Mouse (Mus musculus) embryonic facial prominence, embryonic 13.5 days (tissue): ENCODE results near the gene Tuba4a. TPM values are rescaled to one million over a fixed set of nuclear protein-coding genes. Genes with fewer than 3 reads are reported as not detected.

Experiments
- ATAC-seq: fragments of 200-750 bp; cut with Nextera tagmentation; 2 replicates; pipeline ENCODE4 v1.8.0; 2017; ENCODE audit warnings: low read depth; ENCODE audit not compliant: insufficient number of reproducible peaks, insufficient read depth, low FRiP score, low TSS enrichment
- H3K27ac ChIP-seq: fragments of 300-500 bp; sonication (generic); 2 replicates; pipeline ENCODE4 v1.5.1; 2015; ENCODE audit warnings: moderate library complexity, mild to moderate bottlenecking, inconsistent platforms
- H3K27me3 ChIP-seq: fragments of 300-500 bp; sonication (generic); 2 replicates; pipeline ENCODE4 v1.6.1; 2015; ENCODE audit warnings: mild to moderate bottlenecking, inconsistent platforms
- H3K36me3 ChIP-seq: fragments of 300-500 bp; sonication (generic); 2 replicates; pipeline ENCODE4 v1.6.1; 2015; ENCODE audit warnings: mild to moderate bottlenecking, inconsistent platforms
- H3K4me1 ChIP-seq: fragments of 300-500 bp; sonication (generic); 2 replicates; pipeline ENCODE4 v1.6.1; 2015; ENCODE audit warnings: inconsistent platforms
- H3K4me2 ChIP-seq: fragments of 300-500 bp; sonication (generic); 2 replicates; pipeline ENCODE4 v1.6.1; 2015; ENCODE audit warnings: moderate library complexity, mild to moderate bottlenecking, inconsistent platforms
- H3K4me3 ChIP-seq: fragments of 300-500 bp; sonication (generic); 2 replicates; pipeline ENCODE4 v1.5.1; 2015; ENCODE audit warnings: mild to moderate bottlenecking, inconsistent platforms
- H3K9ac ChIP-seq: fragments of 300-500 bp; sonication (generic); 2 replicates; pipeline ENCODE4 v1.6.1; 2015; ENCODE audit warnings: mild to moderate bottlenecking, inconsistent platforms
- H3K9me3 ChIP-seq: fragments of 300-500 bp; sonication (generic); 2 replicates; pipeline ENCODE4 v1.6.1; 2016; ENCODE audit warnings: inconsistent platforms
- WGBS: fragments of 180-500 bp; shearing (Covaris S2); methylation state at CpG from one replicate; pipeline ENCODE4 v1.1.7; 2015; ENCODE audit warnings: mixed read lengths; 5-methylcytosine and 5-hydroxymethylcytosine counted together
- polyA plus RNA-seq: library from polyadenylated mRNA; unstranded; fragments of >200 nt; fragmentation: Nextera tagmentation; extraction: Ambion mirVana; gene quantifications from 2 replicates; pipeline ENCODE4 v1.2.1, GENCODE M21; 2015

The Tuba4a gene
- 17.1 and 23.2 TPM in 2 replicates for polyA plus RNA-seq

DNA sequence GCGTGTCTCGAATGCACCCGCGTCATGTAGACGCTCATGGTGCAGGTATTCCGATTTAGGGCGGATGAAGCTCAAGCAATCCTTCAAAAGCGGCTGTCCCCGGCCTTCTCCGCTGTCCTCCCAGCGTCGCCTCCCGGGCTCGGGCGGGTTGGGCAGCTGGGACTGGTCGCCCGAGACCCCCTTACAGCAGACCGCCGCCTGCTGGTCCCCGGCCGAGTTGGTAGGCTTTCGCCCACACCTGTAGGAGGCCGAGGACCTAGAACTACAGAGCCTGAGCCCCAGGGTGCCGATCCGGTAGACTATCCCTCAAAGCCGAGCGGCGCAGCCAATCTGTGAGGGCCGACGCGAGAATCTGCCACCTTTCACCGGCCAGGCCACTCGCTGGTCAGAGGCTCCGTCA, at the start of gene Tuba4a:
TSS of gene Tuba4a (minus strand) at position 335 of the 400 bp plus-strand sequence.
- Histone ChIP-seq H3K4me3 (peak within 1 kb of the TSS; percentile 57), H3K4me1 (peaks cover 17% of the 10 kb centered on the region), H3K9ac (peak within 1 kb of the TSS; percentile 69), H3K27ac (no peak within 1 kb of the TSS), H3K9me3 (no peaks in the 10 kb centered on the region), H3K36me3 (peaks cover 15% of the 10 kb centered on the region), H3K27me3 (peaks cover 70% of the 10 kb centered on the region), H3K4me2 (peak within 1 kb of the TSS; percentile 97)
- ATAC-seq, result peak; percentile 49; the same call in 1 of the 2 replicates
- 2% methylated on average over 34 of the region's 34 CpGs for WGBS

DNA sequence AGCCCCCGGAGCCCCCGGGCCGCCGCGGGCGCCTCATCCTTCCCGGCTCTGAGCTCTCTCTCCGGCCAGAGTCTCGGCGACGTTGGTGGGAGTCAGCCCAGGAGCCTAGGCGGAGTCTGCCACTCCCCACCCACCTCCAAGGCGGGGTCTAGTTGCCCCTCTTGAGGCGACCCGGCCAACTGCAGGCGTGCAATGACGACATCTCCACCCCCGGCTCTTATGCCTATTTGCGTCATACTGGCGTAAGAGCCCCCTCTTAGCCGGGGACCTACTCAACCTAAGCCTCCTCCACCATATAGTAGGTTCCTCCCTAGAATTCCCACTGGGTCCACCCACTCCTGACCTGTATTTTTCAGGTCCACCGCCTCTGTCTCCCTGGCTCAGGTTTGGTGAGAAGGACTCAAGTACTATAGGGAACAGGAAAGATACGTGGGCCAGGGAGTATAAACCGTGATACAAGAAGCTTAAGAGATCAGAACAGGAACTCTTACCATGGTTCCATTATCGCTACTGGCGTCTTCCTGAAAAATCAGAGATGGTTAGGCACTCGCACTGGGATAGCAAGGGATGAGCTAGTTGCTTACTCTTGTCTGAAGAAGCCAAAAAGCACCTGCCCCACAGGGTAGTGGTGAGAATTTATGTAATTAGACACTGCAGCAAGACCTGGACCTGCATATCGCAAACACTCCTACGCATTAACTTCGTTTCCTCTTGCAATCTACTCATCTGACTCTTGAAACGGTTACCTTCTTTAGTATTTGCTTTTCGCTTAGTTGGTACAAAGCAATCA, 44.6 kb upstream of the Tuba4a start, which contains the start of gene Ptprn:
TSS of gene Ptprn (minus strand) at position 412 of the 790 bp plus-strand sequence.
- 12% methylated on average over 32 of the region's 32 CpGs for WGBS
- Histone ChIP-seq H3K36me3 (no peaks in the 10 kb centered on the region), H3K4me2 (peak within 1 kb of the TSS; percentile 32; the same call in 1 of the 2 replicates), H3K27ac (no peak within 1 kb of the TSS), H3K9me3 (no peaks in the 10 kb centered on the region), H3K27me3 (peaks cover 60% of the 10 kb centered on the region), H3K4me1 (no peaks in the 10 kb centered on the region), H3K4me3 (peak within 1 kb of the TSS; percentile 13; the same call in 1 of the 2 replicates), H3K9ac (no peak within 1 kb of the TSS)
- ATAC-seq, result no peak

GRCm38 (mm10) chr1:75262969-75263951, 43.6 kb upstream of the Tuba4a start:
- Histone ChIP-seq H3K4me1 (no peaks in the 10 kb centered on the region), H3K36me3 (no peaks in the 10 kb centered on the region), H3K27me3 (peaks cover 58% of the 10 kb centered on the region), H3K4me3 (0 out of 2 replicates have a peak overlapping the region, but pooled peaks have one; percentile 6), H3K9ac (no peak overlapping the region), H3K9me3 (no peaks in the 10 kb centered on the region), H3K4me2 (no peak overlapping the region), H3K27ac (no peak overlapping the region)
- 2% methylated on average over 40 of the region's 40 CpGs for WGBS
- no peak for ATAC-seq

DNA sequence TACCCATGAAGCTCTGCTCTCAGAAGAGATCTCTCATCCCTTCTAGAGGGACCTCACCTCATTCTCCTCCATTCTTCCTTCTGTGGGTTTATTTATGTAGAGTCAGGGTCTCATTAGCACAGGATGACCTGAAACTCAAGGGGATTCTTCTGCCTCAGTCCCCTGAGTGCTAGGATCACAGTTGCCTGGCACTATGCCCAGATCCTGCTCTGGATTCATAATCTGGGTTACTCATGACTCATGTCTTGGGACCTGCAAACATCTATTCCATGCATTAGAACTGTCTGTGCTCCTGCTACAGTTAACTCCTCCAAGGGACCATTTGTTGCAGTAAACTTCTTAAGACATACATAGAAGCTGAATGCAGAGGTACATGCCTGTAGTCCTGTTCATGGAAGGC, 41.6 kb upstream of the Tuba4a start:
- ATAC-seq, result no peak
- H3K4me2 ChIP-seq, result no peak overlapping the region
- H3K27ac ChIP-seq, result no peak overlapping the region
- no peaks in the 10 kb centered on the region for H3K9me3 ChIP-seq
- peaks cover 67% of the 10 kb centered on the region for H3K27me3 ChIP-seq
- no peaks in the 10 kb centered on the region for H3K4me1 ChIP-seq
- H3K36me3 ChIP-seq, result no peaks in the 10 kb centered on the region
- H3K9ac ChIP-seq, result no peak overlapping the region
- no peak overlapping the region for H3K4me3 ChIP-seq

GRCm38 (mm10) chr1:75255516-75256046, 35.9 kb upstream of the Tuba4a start:
- 64% methylated on average over 10 of the region's 10 CpGs for WGBS
- H3K27me3 ChIP-seq, result peaks cover 31% of the 10 kb centered on the region
- no peaks in the 10 kb centered on the region for H3K9me3 ChIP-seq
- H3K4me3 ChIP-seq, result no peak overlapping the region
- H3K27ac ChIP-seq, result no peak overlapping the region
- no peaks in the 10 kb centered on the region for H3K36me3 ChIP-seq
- H3K9ac ChIP-seq, result no peak overlapping the region
- H3K4me1 ChIP-seq, result peaks cover 8% of the 10 kb centered on the region; the same call in 1 of the 2 replicates
- no peak for ATAC-seq
- no peak overlapping the region for H3K4me2 ChIP-seq

DNA sequence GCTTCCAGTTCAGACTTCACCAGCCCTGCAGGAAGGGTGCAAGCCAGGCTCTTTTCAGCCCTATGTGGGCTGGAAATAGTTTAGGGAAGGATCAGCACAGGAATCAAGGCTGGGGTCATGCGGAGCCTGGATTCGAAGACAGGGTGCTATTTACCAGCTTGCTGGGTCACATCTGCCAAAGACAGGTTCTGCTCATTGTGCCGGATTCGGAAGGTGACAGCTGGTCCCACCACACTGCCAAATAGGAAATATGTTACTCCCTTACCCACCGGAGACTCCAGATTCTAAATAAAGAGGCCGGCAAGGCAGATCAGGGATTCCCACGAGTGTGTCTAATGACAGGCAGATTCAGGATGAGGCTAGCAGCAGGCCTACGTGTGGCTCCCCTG, 35.0 kb upstream of the Tuba4a start:
- Histone ChIP-seq H3K9me3 (no peaks in the 10 kb centered on the region), H3K4me1 (peaks cover 11% of the 10 kb centered on the region; the same call in 1 of the 2 replicates), H3K36me3 (no peaks in the 10 kb centered on the region), H3K4me2 (no peak overlapping the region), H3K27ac (no peak overlapping the region), H3K9ac (no peak overlapping the region), H3K27me3 (peaks cover 31% of the 10 kb centered on the region), H3K4me3 (no peak overlapping the region)
- 68% methylated on average over 8 of the region's 8 CpGs for WGBS
- no peak for ATAC-seq

GRCm38 (mm10) chr1:75253849-75254624, 34.4 kb upstream of the Tuba4a start:
- H3K4me1 ChIP-seq, result peaks cover 11% of the 10 kb centered on the region; the same call in 1 of the 2 replicates
- H3K9me3 ChIP-seq, result no peaks in the 10 kb centered on the region
- ATAC-seq, result no peak
- H3K4me2 ChIP-seq, result no peak overlapping the region
- no peak overlapping the region for H3K27ac ChIP-seq
- no peaks in the 10 kb centered on the region for H3K36me3 ChIP-seq
- H3K27me3 ChIP-seq, result peaks cover 31% of the 10 kb centered on the region
- no peak overlapping the region for H3K9ac ChIP-seq
- no peak overlapping the region for H3K4me3 ChIP-seq
- WGBS, result 63% methylated on average over 16 of the region's 16 CpGs

GRCm38 (mm10) chr1:75253029-75253428, 33.4 kb upstream of the Tuba4a start:
- Histone ChIP-seq H3K4me3 (no peak overlapping the region), H3K9ac (no peak overlapping the region), H3K9me3 (no peaks in the 10 kb centered on the region), H3K27me3 (peaks cover 28% of the 10 kb centered on the region), H3K36me3 (no peaks in the 10 kb centered on the region), H3K4me2 (no peak overlapping the region), H3K27ac (no peak overlapping the region), H3K4me1 (peaks cover 17% of the 10 kb centered on the region; the same call in 1 of the 2 replicates)
- 70% methylated on average over 16 of the region's 16 CpGs for WGBS
- no peak for ATAC-seq

GRCm38 (mm10) chr1:75252308-75252707, 32.6 kb upstream of the Tuba4a start:
- WGBS, result 67% methylated on average over 13 of the region's 13 CpGs
- no peak overlapping the region for H3K4me2 ChIP-seq
- H3K9me3 ChIP-seq, result no peaks in the 10 kb centered on the region
- peaks cover 22% of the 10 kb centered on the region for H3K4me1 ChIP-seq
- no peaks in the 10 kb centered on the region for H3K36me3 ChIP-seq
- no peak overlapping the region for H3K9ac ChIP-seq
- H3K27me3 ChIP-seq, result peaks cover 22% of the 10 kb centered on the region
- H3K27ac ChIP-seq, result no peak overlapping the region
- no peak overlapping the region for H3K4me3 ChIP-seq
- ATAC-seq, result no peak

GRCm38 (mm10) chr1:75251112-75251970, 31.7 kb upstream of the Tuba4a start:
- Histone ChIP-seq H3K27me3 (peaks cover 16% of the 10 kb centered on the region), H3K4me1 (peaks cover 25% of the 10 kb centered on the region), H3K36me3 (no peaks in the 10 kb centered on the region), H3K9me3 (no peaks in the 10 kb centered on the region), H3K4me2 (peak overlapping the region; percentile 58), H3K27ac (no peak overlapping the region), H3K9ac (peak overlapping the region; percentile 44), H3K4me3 (peak overlapping the region; percentile 29)
- no peak for ATAC-seq
- 6% methylated on average over 21 of the region's 22 CpGs for WGBS
